Mouse (Mus musculus): ENCODE data around the gene Hba-a1. TPM values are rescaled to one million over a fixed set of nuclear protein-coding genes. Genes with fewer than 3 reads are reported as not detected.
"Not testable (repeated sequence)": the region's sequence is repeated elsewhere in the genome, so short reads cannot be mapped to it uniquely, and the experiment has no call there.

Hba-a1 gene
- total RNA-seq, 4 experiments from 2014 or later: 119 to 302 (median 188) TPM

- not testable (repeated sequence) for DNase-seq (ENCODE audit: low spot score in 2 of 2)
Measured at GRCm38 (mm10) chr11:32293479-32293878, 10.2 kb downstream of the Hba-a1 start.

GRCm38 (mm10) chr11:32296203-32296602 lies 12.9 kb downstream of the Hba-a1 start, which contains the start of gene Hba-a2:
TSS of gene Hba-a2 (plus strand) at chr11:32296489.
- DNase-seq (ENCODE audit: low spot score in 2 of 2): not testable (repeated sequence)

- not testable (repeated sequence) for DNase-seq (ENCODE audit: low spot score in 2 of 2)
Measured at GRCm38 (mm10) chr11:32297417-32297816, 14.1 kb downstream of the Hba-a1 start.

- DNase-seq (ENCODE audit: low spot score in 2 of 2): no peak
Measured at GRCm38 (mm10) chr11:32297866-32298531, 14.7 kb downstream of the Hba-a1 start.

GRCm38 (mm10) chr11:32298532-32298918 lies 15.2 kb downstream of the Hba-a1 start:
- no peak for DNase-seq (ENCODE audit: low spot score in 2 of 2)

- peak; percentile 34 to 42 for DNase-seq (ENCODE audit: low spot score in 2 of 2)
Measured at GRCm38 (mm10) chr11:32299865-32300264, 16.6 kb downstream of the Hba-a1 start, which contains the start of gene Hbq1a. TSS of gene Hbq1a (plus strand) at chr11:32300069.

GRCm38 (mm10) chr11:32300279-32301267 lies 17.3 kb downstream of the Hba-a1 start:
- no peak for DNase-seq (ENCODE audit: low spot score in 2 of 2)

GRCm38 (mm10) chr11:32301506-32301905 lies 18.2 kb downstream of the Hba-a1 start:
- DNase-seq (ENCODE audit: low spot score in 2 of 2): no peak

GRCm38 (mm10) chr11:32302824-32303419 lies 19.6 kb downstream of the Hba-a1 start:
- DNase-seq (ENCODE audit: low spot score in 2 of 2): no peak

- no peak for DNase-seq (ENCODE audit: low spot score in 2 of 2)
Measured at GRCm38 (mm10) chr11:32303455-32303854, 20.1 kb downstream of the Hba-a1 start.

- DNase-seq (ENCODE audit: low spot score in 2 of 2): no peak
Measured at GRCm38 (mm10) chr11:32307006-32307405, 23.7 kb downstream of the Hba-a1 start.

GRCm38 (mm10) chr11:32309446-32309845 lies 26.1 kb downstream of the Hba-a1 start:
- no peak for DNase-seq (ENCODE audit: low spot score in 2 of 2)

GRCm38 (mm10) chr11:32309928-32310327 lies 26.6 kb downstream of the Hba-a1 start:
- DNase-seq (ENCODE audit: low spot score in 2 of 2): no peak

- DNase-seq (ENCODE audit: low spot score in 2 of 2): no peak
Measured at GRCm38 (mm10) chr11:32316009-32316408, 32.7 kb downstream of the Hba-a1 start.

GRCm38 (mm10) chr11:32320507-32321195 lies 37.3 kb downstream of the Hba-a1 start:
- DNase-seq (ENCODE audit: low spot score in 2 of 2): no peak

- peak; percentile 35 to 65 for DNase-seq (ENCODE audit: low spot score in 2 of 2)
Measured at GRCm38 (mm10) chr11:32321196-32321565, 37.9 kb downstream of the Hba-a1 start.

GRCm38 (mm10) chr11:32324609-32325008 lies 41.3 kb downstream of the Hba-a1 start:
- DNase-seq (ENCODE audit: low spot score in 2 of 2): peak; percentile 78 to 85

GRCm38 (mm10) chr11:32331075-32331474 lies 47.8 kb downstream of the Hba-a1 start:
- DNase-seq (ENCODE audit: low spot score in 2 of 2): no peak

- DNase-seq (ENCODE audit: low spot score in 2 of 2): no peak
Measured at GRCm38 (mm10) chr11:32331861-32332260, 48.5 kb downstream of the Hba-a1 start.

GRCm38 (mm10) chr11:32333235-32333634 lies 49.9 kb downstream of the Hba-a1 start:
- no peak for DNase-seq (ENCODE audit: low spot score in 2 of 2)
